Mouse (Mus musculus) heart, adult 2 months (tissue): ENCODE data around the gene Trpc7. TPM values are rescaled to one million over a fixed set of nuclear protein-coding genes. Genes with fewer than 3 reads are reported as not detected.

Source experiments
- DNase-seq, 2 experiments: peaks; one replicate each; pipeline ENCODE4 v3.0.0; 2021
- H3K27ac ChIP-seq: fragments of 200-600 bp; 2 replicates; pipeline ENCODE4 v1.8.1; 2022
- H3K27me3 ChIP-seq: fragments of 200-500 bp; 2 replicates; pipeline ENCODE4 v1.6.1; 2012; ENCODE audit warnings: mild to moderate bottlenecking, low read length, inconsistent platforms, mixed read lengths; ENCODE audit not compliant: control insufficient read depth, insufficient read depth
- H3K36me3 ChIP-seq: fragments of 200-500 bp; 2 replicates; pipeline ENCODE4 v1.6.1; 2012; ENCODE audit warnings: low read length, inconsistent platforms; ENCODE audit not compliant: control insufficient read depth, insufficient read depth
- H3K4me1 ChIP-seq: fragments of 200-500 bp; 2 replicates; pipeline ENCODE4 v1.6.1; 2011; ENCODE audit warnings: low read length; ENCODE audit not compliant: control insufficient read depth, insufficient read depth
- H3K4me3 ChIP-seq: fragments of 200-600 bp; 2 replicates; pipeline ENCODE4 v1.8.1; 2022
- H3K79me2 ChIP-seq: fragments of 200-500 bp; replicated peaks from 2 replicates; pipeline ENCODE4 v1.6.1; 2012; ENCODE audit warnings: mild to moderate bottlenecking, inconsistent platforms, low read length, moderate library complexity, mixed read lengths; ENCODE audit not compliant: control insufficient read depth, insufficient read depth
- H3K9ac ChIP-seq: fragments of 200-500 bp; 2 replicates; pipeline ENCODE4 v1.6.1; 2012; ENCODE audit warnings: low read depth, mild to moderate bottlenecking, control low read depth, inconsistent platforms, low read length, mixed read lengths
- CTCF ChIP-seq: fragments of 200-600 bp; IDR thresholded peaks from 2 replicates; pipeline ENCODE4 v1.8.1; 2022; ENCODE audit warnings: antibody characterized with exemption, mild to moderate bottlenecking, moderate library complexity
- EP300 ChIP-seq: fragments of 200-500 bp; IDR thresholded peaks from 2 replicates; pipeline ENCODE4 v1.6.1; 2011; ENCODE audit warnings: low read depth, low read length, control low read depth; ENCODE audit not compliant: insufficient read depth
- POLR2A ChIP-seq: fragments of 200-500 bp; IDR thresholded peaks from 2 replicates; pipeline ENCODE4 v1.6.1; 2011; ENCODE audit warnings: mild to moderate bottlenecking, low read depth, low read length, control low read depth; ENCODE audit not compliant: insufficient read depth
- WGBS: fragments of 180-500 bp; shearing (Covaris S2); methylation state at CpG from one replicate; pipeline ENCODE4 v1.1.7; 2018; 5-methylcytosine and 5-hydroxymethylcytosine counted together
- intact Hi-C: fragments of 180-260 bp; cut with DNase I; formaldehyde crosslinking; loops from one replicate; pipeline ENCODE4 v1.15.1; 2025
- polyA plus RNA-seq: library from polyadenylated mRNA; depleted of rRNA; stranded (reverse); fragments of >200 nt; gene quantifications from 2 replicates; pipeline ENCODE4 v1.2.3, GENCODE M21; 2012; rRNA removed
- total RNA-seq, 2 experiments: library from RNA; stranded (reverse); gene quantifications; 2 replicates each; pipeline ENCODE4 v1.2.3; 2021

Trpc7 gene
- total and polyA plus RNA-seq, 3 experiments = not detected

GRCm38 (mm10) chr13:56726551-56726950, 169.2 kb downstream of the Trpc7 start:
- DNase-seq = no peak
- H3K9ac ChIP-seq = no peak overlapping the region
- peaks cover 7% of the 10 kb centered on the region for H3K79me2 ChIP-seq
- no peaks in the 10 kb centered on the region for H3K27me3 ChIP-seq
- WGBS = 81% methylated on average over 4 of the region's 4 CpGs
- TF ChIP-seq CTCF (no peak), POLR2A (no peak), EP300 (no peak)
- peaks cover 2% of the 10 kb centered on the region; the same call in 1 of the 2 replicates for H3K4me1 ChIP-seq
- H3K4me3 ChIP-seq = no peak overlapping the region
- H3K36me3 ChIP-seq = peaks cover 18% of the 10 kb centered on the region
- intact Hi-C loops = no loop called here
- no peak overlapping the region for H3K27ac ChIP-seq

Other genes with a start within 250 kb of the Trpc7 start
- gene Smad5, start 193.0 kb downstream of the Trpc7 start, total RNA-seq = 10 to 100 TPM; 29.7 to 30.3 TPM
- 19.7 and 37.7 TPM in 2 replicates for gene Smad5, start 193.0 kb downstream of the Trpc7 start, polyA plus RNA-seq
- gene Gm45623, start 142.2 kb downstream of the Trpc7 start, total RNA-seq = not detected
- not detected in 2 replicates for gene Gm45623, start 142.2 kb downstream of the Trpc7 start, polyA plus RNA-seq